In the genomic region with DNA sequence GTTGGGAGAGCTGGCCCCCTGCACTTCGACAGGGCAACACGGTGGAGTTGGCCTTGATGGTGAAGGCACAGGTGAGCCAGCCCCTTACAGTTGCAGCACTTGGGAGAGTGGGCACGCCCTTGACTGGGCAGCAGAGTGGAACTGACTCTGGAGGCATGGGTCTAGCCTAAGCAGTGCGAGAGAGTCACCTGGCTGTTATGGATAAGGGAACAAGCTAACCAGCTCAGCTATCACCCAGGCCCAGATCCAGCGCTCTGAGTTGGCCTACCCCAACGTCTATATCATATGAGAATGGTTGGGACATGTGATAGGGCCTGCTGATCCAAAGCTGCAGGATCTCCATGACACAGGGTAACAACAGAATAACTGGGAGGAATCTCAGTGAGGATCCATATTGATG, we compare ENCODE assay signal across 12 mouse cellular contexts. TPM values are rescaled to one million over a fixed set of nuclear protein-coding genes. Genes with fewer than 3 reads are reported as not detected.
DNase-seq lines count a peak whose midpoint lies in the region; ATAC-seq and TF ChIP-seq lines count a peak whose summit lies in the region.
"Had no signal": no experiment of that assay in that cellular context is flagged by ENCODE, and none has a peak within 500 bp of the region (broad histone marks: within the 10 kb centered on the region; RNA-seq: fewer than 3 reads in every experiment).

No protein-coding gene starts in this region.

- no peaks in the 10 kb centered on the region for H3K9me3 ChIP-seq in intestine, embryonic 16.5 days (ENCODE audit: control insufficient read depth, low read length)
- no peaks in the 10 kb centered on the region for H3K9me3 ChIP-seq in intestine, postnatal 0 days (ENCODE audit: control insufficient read depth)

- H3K4me3 ChIP-seq in intestine, embryonic 16.5 days (ENCODE audit: low read length): no peak overlapping the region
- no peak overlapping the region for H3K4me3 ChIP-seq in intestine, postnatal 0 days (ENCODE audit: low read depth, low read length)
- no peak overlapping the region for H3K4me3 ChIP-seq in bone marrow, adult 2 months (replicated peaks; ENCODE audit: control insufficient read depth, low read depth, low read length)
- no peak overlapping the region for H3K4me3 ChIP-seq in lung, adult 2 months (replicated peaks; ENCODE audit: extremely low read depth, low read depth, low read length)

- no peak overlapping the region for H3K9ac ChIP-seq in intestine, embryonic 16.5 days (ENCODE audit: low read depth, low read length)
- H3K9ac ChIP-seq in intestine, postnatal 0 days (ENCODE audit: low read depth, low read length): no peak overlapping the region

- TF ChIP-seq CTCF in intestine, postnatal 0 days (IDR thresholded peaks at IDR 0.05; ENCODE audit: low read depth): no peak
- TF ChIP-seq CTCF in bone marrow, adult 2 months (IDR thresholded peaks at IDR 0.05; ENCODE audit: control insufficient read depth, insufficient read depth, low read length): no peak
- no peak for TF ChIP-seq CTCF in lung, adult 2 months (IDR thresholded peaks at IDR 0.05; ENCODE audit: insufficient read depth, low read length)

- H3K4me1 ChIP-seq in intestine, embryonic 16.5 days (ENCODE audit: control insufficient read depth, insufficient read depth, low read length): no peaks in the 10 kb centered on the region
- H3K4me1 ChIP-seq in intestine, postnatal 0 days (replicated peaks; ENCODE audit: control insufficient read depth, insufficient read depth, low read length): 0 out of 2 replicates have a peak, but pooled peaks cover 4% of the 10 kb centered on the region
- H3K4me1 ChIP-seq in bone marrow, adult 2 months (ENCODE audit: control insufficient read depth, insufficient read depth, low read length): no peaks in the 10 kb centered on the region; the same call in 1 of the 2 replicates
- H3K4me1 ChIP-seq in lung, adult 2 months (ENCODE audit: control insufficient read depth, insufficient read depth, low read length): no peaks in the 10 kb centered on the region

- ATAC-seq in intestine, embryonic 16.5 days: peak; percentile 19; the same call in 1 of the 2 replicates
- ATAC-seq in intestine, postnatal 0 days: no peak
- peak; percentile 91 for ATAC-seq in erythroid progenitor cell, adult 5-6 weeks (replicated peaks; ENCODE audit: low FRiP score, poor library complexity, severe bottlenecking)
- ATAC-seq in megakaryocyte, adult 5-6 weeks (ENCODE audit: poor library complexity, severe bottlenecking): peak; percentile 50

- TF ChIP-seq POLR2A in bone marrow, adult 2 months (IDR thresholded peaks at IDR 0.05; ENCODE audit: borderline replicate concordance, control insufficient read depth, low read depth, low read length): no peak
- TF ChIP-seq POLR2A in lung, adult 2 months (IDR thresholded peaks at IDR 0.05; ENCODE audit: borderline replicate concordance, extremely low read depth, low read depth, low read length): no peak

- 84% methylated on average over 6 of the region's 6 CpGs for WGBS in intestine, embryonic 16.5 days
- 87% methylated on average over 6 of the region's 6 CpGs for WGBS in intestine, postnatal 0 days
- 72% methylated on average over 6 of the region's 6 CpGs for WGBS in bone marrow, adult 2 months
- WGBS in lung, adult 2 months: 81% methylated on average over 6 of the region's 6 CpGs

- H3K27me3 ChIP-seq in intestine, embryonic 16.5 days (replicated peaks; ENCODE audit: control insufficient read depth, insufficient read depth, low read length): no peaks in the 10 kb centered on the region
- H3K27me3 ChIP-seq in intestine, postnatal 0 days (replicated peaks; ENCODE audit: control insufficient read depth, insufficient read depth, low read length): no peaks in the 10 kb centered on the region

- no peak overlapping the region for H3K27ac ChIP-seq in intestine, embryonic 16.5 days (ENCODE audit: low read length)
- no peak overlapping the region for H3K27ac ChIP-seq in intestine, postnatal 0 days (ENCODE audit: low read depth, low read length)
- H3K27ac ChIP-seq in bone marrow, adult 2 months (ENCODE audit: control insufficient read depth, insufficient read depth, low read depth, low read length, poor library complexity): 0 out of 2 replicates have a peak overlapping the region, but pooled peaks have one; percentile 1

- no peak overlapping the region for H3K4me2 ChIP-seq in intestine, embryonic 16.5 days (ENCODE audit: low read depth, low read length)
- no peak overlapping the region for H3K4me2 ChIP-seq in intestine, postnatal 0 days (replicated peaks; ENCODE audit: low read depth)

- no peak for DNase-seq in frontal cortex, adult 2 months (ENCODE audit: extremely low spot score in 1 of 2, low spot score in 1 of 2)
- DNase-seq in lung, adult 2 months: no peak
- no peak for DNase-seq in lung, postnatal 36 days
- DNase-seq: cerebellum, adult 11 months; kidney, adult 11 months; lung, postnatal 4 days; thymus, postnatal 36 days had no signal

- H3K36me3 ChIP-seq in intestine, embryonic 16.5 days (ENCODE audit: control insufficient read depth, insufficient read depth, low read length): no peaks in the 10 kb centered on the region
- H3K36me3 ChIP-seq in intestine, postnatal 0 days (ENCODE audit: control insufficient read depth, insufficient read depth): no peaks in the 10 kb centered on the region

RNA-seq across cellular contexts. Expression of gene Apbb1ip, which starts 18.3 kb away (rescaled TPM):
- 1.3 and 1.5 TPM in 2 replicates for polyA plus RNA-seq in intestine, embryonic 16.5 days (2015; fragmentation: Nextera tagmentation; extraction: Ambion mirVana)
- 1.2 and 1.3 TPM in 2 replicates for polyA plus RNA-seq in intestine, postnatal 0 days (2015; fragmentation: Nextera tagmentation; extraction: Ambion mirVana)
- 25.0 and 45.8 TPM in 2 replicates for polyA plus RNA-seq in bone marrow, adult 2 months (2011; ENCODE audit: insufficient read depth, insufficient read length, low replicate concordance, missing spikeins)
- total RNA-seq in erythroid progenitor cell, adult 5-6 weeks (2015; ENCODE audit: low replicate concordance): 41.8 and 60.8 TPM in 2 replicates
- 7.2 and 16.9 TPM in 2 replicates for total RNA-seq in erythroid progenitor cell, adult 5-6 weeks (2017; ENCODE audit: low replicate concordance)
- 194 and 206 TPM in 2 replicates for total RNA-seq in megakaryocyte, adult 5-6 weeks (2015)
- total RNA-seq in megakaryocyte, adult 5-6 weeks (2017): 27.6 and 49.7 TPM in 2 replicates
- polyA plus RNA-seq in frontal cortex, adult 2 months (2012; rRNA removed): 3.5 and 3.8 TPM in 2 replicates
- polyA plus RNA-seq in lung, adult 2 months (2012; rRNA removed): 5.5 and 6.1 TPM in 2 replicates
